Mouse (Mus musculus): ENCODE results near the gene Pex13.

Gene Pex13

GRCm38 (mm10) chr11:23665798-23666501, at the start of gene Pex13:
Gene Pex13 (minus strand): TSS chr11:23665959.
- peak; percentile 96 for DNase-seq (ENCODE audit: low spot score in 2 of 2)

- no peak for DNase-seq (ENCODE audit: low spot score in 2 of 2)
Measured at GRCm38 (mm10) chr11:23712299-23712698, 46.5 kb upstream of the Pex13 start.

- no peak for DNase-seq (ENCODE audit: low spot score in 2 of 2)
Measured at GRCm38 (mm10) chr11:23704604-23705294, 39.0 kb upstream of the Pex13 start.

GRCm38 (mm10) chr11:23701831-23702230, 36.1 kb upstream of the Pex13 start:
- no peak for DNase-seq (ENCODE audit: low spot score in 2 of 2)

GRCm38 (mm10) chr11:23699414-23700095, 33.8 kb upstream of the Pex13 start:
- DNase-seq (ENCODE audit: low spot score in 2 of 2) = no peak

GRCm38 (mm10) chr11:23698526-23698925, 32.8 kb upstream of the Pex13 start:
- DNase-seq (ENCODE audit: low spot score in 2 of 2) = no peak

GRCm38 (mm10) chr11:23695847-23696246, 30.1 kb upstream of the Pex13 start:
- DNase-seq (ENCODE audit: low spot score in 2 of 2) = no peak

- DNase-seq (ENCODE audit: low spot score in 2 of 2) = no peak
Measured at GRCm38 (mm10) chr11:23693286-23693685, 27.5 kb upstream of the Pex13 start.

- no peak for DNase-seq (ENCODE audit: low spot score in 2 of 2)
Measured at GRCm38 (mm10) chr11:23688060-23688459, 22.3 kb upstream of the Pex13 start.

GRCm38 (mm10) chr11:23686671-23687070, 20.9 kb upstream of the Pex13 start:
- no peak for DNase-seq (ENCODE audit: low spot score in 2 of 2)

GRCm38 (mm10) chr11:23682561-23682960, 16.8 kb upstream of the Pex13 start:
- no peak for DNase-seq (ENCODE audit: low spot score in 2 of 2)

- no peak for DNase-seq (ENCODE audit: low spot score in 2 of 2)
Measured at GRCm38 (mm10) chr11:23680435-23680950, 14.7 kb upstream of the Pex13 start.

- DNase-seq (ENCODE audit: low spot score in 2 of 2) = peak; percentile 45 to 73
Measured at GRCm38 (mm10) chr11:23679044-23679642, 13.4 kb upstream of the Pex13 start.

GRCm38 (mm10) chr11:23676100-23676499, 10.3 kb upstream of the Pex13 start:
- DNase-seq (ENCODE audit: low spot score in 2 of 2) = no peak

- DNase-seq (ENCODE audit: low spot score in 2 of 2) = no peak
Measured at GRCm38 (mm10) chr11:23672256-23672749, 6.5 kb upstream of the Pex13 start.

GRCm38 (mm10) chr11:23667128-23667527, 1.4 kb upstream of the Pex13 start:
- peak; percentile 36 to 42 for DNase-seq (ENCODE audit: low spot score in 2 of 2)

GRCm38 (mm10) chr11:23666526-23666925, 767 bp upstream of the Pex13 start:
- no peak for DNase-seq (ENCODE audit: low spot score in 2 of 2)

- no peak for DNase-seq (ENCODE audit: low spot score in 2 of 2)
Measured at GRCm38 (mm10) chr11:23665311-23665786, 410 bp downstream of the Pex13 start, which contains the start of gene Pus10. Gene Pus10 (plus strand): TSS chr11:23665674.

GRCm38 (mm10) chr11:23664232-23664631, 1.5 kb downstream of the Pex13 start:
- no peak for DNase-seq (ENCODE audit: low spot score in 2 of 2)

- DNase-seq (ENCODE audit: low spot score in 2 of 2) = no peak
Measured at GRCm38 (mm10) chr11:23657791-23658190, 8.0 kb downstream of the Pex13 start.

GRCm38 (mm10) chr11:23653666-23654065, 12.1 kb downstream of the Pex13 start:
- DNase-seq (ENCODE audit: low spot score in 2 of 2) = no peak

- no peak for DNase-seq (ENCODE audit: low spot score in 2 of 2)
Measured at GRCm38 (mm10) chr11:23647835-23648234, 17.9 kb downstream of the Pex13 start.
